Mouse (Mus musculus) MEL (cell line): ENCODE data around the gene Olfr372.

Experiments
- BHLHE40 ChIP-seq: IDR thresholded peaks from 2 replicates; pipeline ENCODE4 v1.6.1; 2012; ENCODE audit warnings: low read depth, mild to moderate bottlenecking, inconsistent platforms, low read length, improper control_type of control experiment, borderline replicate concordance
- CTCF ChIP-seq, 3 experiments: IDR thresholded peaks in 2 of 3; conservative IDR thresholded peaks in 1 of 3; 2 replicates each; pipeline ENCODE4 v1.5.1; 2011 to 2012; ENCODE audit warnings: low read length in 3 of 3, low read depth in 2 of 3, mild to moderate bottlenecking in 2 of 3, improper control_type of control experiment in 1 of 3, inconsistent platforms in 1 of 3, mixed read lengths in 1 of 3, moderate library complexity in 1 of 3; ENCODE audit not compliant: control insufficient read depth in 1 of 3, insufficient read depth in 1 of 3, poor library complexity in 1 of 3, severe bottlenecking in 1 of 3
- E2F4 ChIP-seq: IDR thresholded peaks from 2 replicates; pipeline ENCODE4 v1.6.1; 2011; ENCODE audit warnings: low read depth, low read length, improper control_type of control experiment, borderline replicate concordance
- EP300 ChIP-seq, 2 experiments: IDR thresholded peaks; 2 replicates each; pipeline ENCODE4 v1.6.1; 2011; ENCODE audit warnings: improper control_type of control experiment in 2 of 2, low read length in 2 of 2, low read depth in 1 of 2, mild to moderate bottlenecking in 1 of 2
- GABPA ChIP-seq: IDR thresholded peaks from 2 replicates; pipeline ENCODE4 v1.6.1; 2012; ENCODE audit warnings: low read depth, mild to moderate bottlenecking, inconsistent platforms, low read length, improper control_type of control experiment, moderate library complexity
- MAFK ChIP-seq: IDR thresholded peaks from 2 replicates; pipeline ENCODE4 v1.6.1; 2011; ENCODE audit warnings: low read depth, mild to moderate bottlenecking, low read length, improper control_type of control experiment, borderline replicate concordance
- MAX ChIP-seq: IDR thresholded peaks from 2 replicates; pipeline ENCODE4 v1.6.1; 2011; ENCODE audit warnings: low read length, improper control_type of control experiment
- POLR2A ChIP-seq, 2 experiments: IDR thresholded peaks; 2 replicates each; pipeline ENCODE4 v1.6.1; 2011 to 2012; ENCODE audit warnings: low read length in 2 of 2, mild to moderate bottlenecking in 2 of 2, control low read depth in 1 of 2, improper control_type of control experiment in 1 of 2, low read depth in 1 of 2, moderate library complexity in 1 of 2; ENCODE audit not compliant: control insufficient read depth in 1 of 2, insufficient read depth in 1 of 2, poor library complexity in 1 of 2
- POLR2AphosphoS5 ChIP-seq: IDR thresholded peaks from 2 replicates; pipeline ENCODE4 v1.6.1; 2012; ENCODE audit warnings: low read depth, borderline replicate concordance, mild to moderate bottlenecking, inconsistent platforms, low read length, moderate library complexity, mixed read lengths
- RAD21 ChIP-seq: IDR thresholded peaks from 2 replicates; pipeline ENCODE4 v1.6.1; 2011; ENCODE audit warnings: mild to moderate bottlenecking, low read depth, low read length, improper control_type of control experiment
- TBP ChIP-seq: IDR thresholded peaks from 2 replicates; pipeline ENCODE4 v1.8.0; 2011; ENCODE audit warnings: low read depth, low read length, improper control_type of control experiment
- UBTF ChIP-seq: IDR thresholded peaks from 2 replicates; pipeline ENCODE4 v1.6.1; 2012; ENCODE audit warnings: low read depth, mild to moderate bottlenecking, inconsistent platforms, low read length, improper control_type of control experiment, moderate library complexity, borderline replicate concordance; ENCODE audit not compliant: insufficient read depth
- USF2 ChIP-seq, 2 experiments: IDR thresholded peaks; 2 replicates each; pipeline ENCODE4 v1.6.1; 2011 to 2012; ENCODE audit warnings: improper control_type of control experiment in 2 of 2, low read length in 2 of 2, borderline replicate concordance in 1 of 2, inconsistent platforms in 1 of 2, low read depth in 1 of 2, mild to moderate bottlenecking in 1 of 2; ENCODE audit not compliant: insufficient read depth in 1 of 2
- ZNF384 ChIP-seq: IDR thresholded peaks from 2 replicates; pipeline ENCODE4 v1.6.1; 2012; ENCODE audit warnings: low read depth, mild to moderate bottlenecking, inconsistent platforms, low read length, improper control_type of control experiment

DNA sequence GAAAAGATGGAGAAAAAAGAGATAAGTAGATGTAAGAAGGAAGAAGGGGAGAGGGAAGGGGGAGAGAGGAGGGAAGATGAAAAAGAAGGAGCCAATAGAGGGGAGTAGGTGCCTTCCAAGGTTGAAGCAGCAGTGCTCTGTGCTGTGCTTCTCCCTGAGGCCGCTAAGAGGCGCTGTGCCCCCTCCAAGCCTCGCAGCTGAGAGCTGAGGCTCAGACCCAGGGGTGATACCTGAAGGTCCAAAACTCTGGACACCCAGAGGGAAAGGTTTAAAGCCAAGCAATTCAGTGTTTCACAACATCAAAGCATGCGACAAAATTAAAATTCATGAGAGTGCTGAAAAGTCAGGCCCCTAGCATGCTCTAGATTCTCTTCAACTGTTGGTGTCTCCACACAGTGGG lies 64.1 kb downstream of the Olfr372 start:
- TF ChIP-seq RAD21 (peak; percentile 32), ZNF384 (no peak), USF2 (IDR thresholded peaks at IDR 0.05; ENCODE audit: borderline replicate concordance in 1 of 2, insufficient read depth in 1 of 2, low read depth in 1 of 2, low read length in 2 of 2) (no peak), E2F4 (no peak), POLR2AphosphoS5 (no peak), EP300 (IDR thresholded peaks at IDR 0.05; ENCODE audit: low read depth in 1 of 2, low read length in 2 of 2) (no peak), UBTF (no peak), POLR2A (IDR thresholded peaks at IDR 0.05; ENCODE audit: control insufficient read depth in 1 of 2, insufficient read depth in 1 of 2, low read depth in 1 of 2, low read length in 2 of 2, poor library complexity in 1 of 2) (no peak), MAFK (no peak), TBP (no peak), CTCF (IDR thresholded peaks at IDR 0.05 in 2 of 3, conservative IDR thresholded peaks at IDR 0.05 in 1 of 3; ENCODE audit: control insufficient read depth in 1 of 3, insufficient read depth in 1 of 3, low read depth in 2 of 3, low read length in 3 of 3, poor library complexity in 1 of 3, severe bottlenecking in 1 of 3) (peak; percentile 38 to 53 (median 39)), MAX (no peak), BHLHE40 (no peak), GABPA (no peak)
